Mouse (Mus musculus) megakaryocyte, embryonic 14.5 days (primary cell): ENCODE measurements around the gene Cfd. TPM values are rescaled to one million over a fixed set of nuclear protein-coding genes. Genes with fewer than 3 reads are reported as not detected.
"Not testable (repeated sequence)": the region's sequence is repeated elsewhere in the genome, so short reads cannot be mapped to it uniquely, and the experiment has no call there.

Source experiments
- H3K27me3 ChIP-seq: replicated peaks from 2 replicates; pipeline ENCODE3; 2012; ENCODE audit warnings: inconsistent platforms
- H3K36me3 ChIP-seq: replicated peaks from 2 replicates; pipeline ENCODE3; 2012; ENCODE audit warnings: low read length, inconsistent platforms, mixed read lengths
- H3K4me1 ChIP-seq: 2 replicates; pipeline ENCODE4 v1.6.1; 2012; ENCODE audit warnings: inconsistent platforms
- H3K4me3 ChIP-seq: replicated peaks from 2 replicates; pipeline ENCODE3; 2012; ENCODE audit warnings: moderate library complexity, mild to moderate bottlenecking, inconsistent platforms
- H3K9me3 ChIP-seq: 2 replicates; pipeline ENCODE4 v1.6.1; 2012; ENCODE audit warnings: inconsistent platforms
- FLI1 ChIP-seq: IDR thresholded peaks from 2 replicates; pipeline ENCODE4 v1.6.1; 2012; ENCODE audit warnings: low read length, inconsistent platforms, mixed read lengths
- GATA1 ChIP-seq: IDR thresholded peaks from 3 replicates; pipeline ENCODE4 v1.6.1; 2012; ENCODE audit warnings: mixed read lengths, low read length, inconsistent platforms, borderline replicate concordance
- polyA plus RNA-seq: library from polyadenylated mRNA; stranded (reverse); fragments of >175 nt; gene quantifications from 2 replicates; pipeline ENCODE4 v1.2.3, GENCODE M21; 2012; ENCODE audit warnings: low replicate concordance; ENCODE audit not compliant: insufficient read depth

Cfd gene
- polyA plus RNA-seq, 1 experiment = not detected

DNA sequence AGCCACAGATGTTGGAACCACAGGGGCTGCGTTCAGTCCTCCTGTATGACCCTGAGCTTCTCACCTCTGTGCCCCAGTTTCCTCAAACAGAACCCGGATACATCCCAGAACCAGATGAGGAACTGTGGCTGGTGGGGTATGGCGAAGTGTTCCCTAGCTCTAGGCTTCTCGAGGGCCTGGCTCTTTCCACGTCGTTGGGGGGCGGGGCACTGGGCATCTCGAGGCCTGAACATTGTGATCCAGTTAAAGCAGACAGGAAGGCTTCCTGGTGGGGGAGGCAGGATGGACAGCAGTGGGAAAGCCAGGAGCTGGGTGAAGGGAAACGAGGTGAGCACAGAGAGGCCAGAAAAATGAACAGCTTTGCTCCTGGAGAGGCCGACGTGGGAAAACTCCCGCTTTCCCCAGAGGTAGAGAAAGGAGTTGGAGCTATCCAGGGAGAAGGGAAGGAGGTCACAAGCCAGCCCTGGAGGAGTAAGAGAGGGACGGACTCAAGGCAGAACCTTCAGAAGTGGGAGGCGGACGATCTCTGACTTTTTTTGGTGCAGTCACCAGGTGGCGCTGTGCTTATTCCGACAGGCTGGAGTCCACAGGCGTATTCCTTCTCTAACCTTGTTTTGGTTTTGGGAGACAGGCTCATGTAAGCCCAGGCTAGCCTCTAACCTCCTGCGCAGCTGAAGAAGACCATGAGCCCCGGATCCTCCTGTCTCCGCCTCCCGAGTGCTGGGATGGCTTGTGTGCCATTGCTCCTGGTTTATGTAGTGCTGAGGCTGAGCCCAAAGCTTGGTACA, 7.2 kb upstream of the Cfd start:
- Histone ChIP-seq H3K36me3 (no peaks in the 10 kb centered on the region), H3K27me3 (peaks cover 3% of the 10 kb centered on the region), H3K4me1 (peaks cover 86% of the 10 kb centered on the region), H3K9me3 (no peaks in the 10 kb centered on the region), H3K4me3 (peak overlapping the region; percentile 70)
- no peak for TF ChIP-seq FLI1

GRCm38 (mm10) chr10:79884446-79884845, 6.2 kb upstream of the Cfd start:
- peaks cover 3% of the 10 kb centered on the region for H3K27me3 ChIP-seq
- H3K36me3 ChIP-seq = no peaks in the 10 kb centered on the region
- H3K4me3 ChIP-seq = peak overlapping the region; percentile 38
- TF ChIP-seq FLI1 = no peak
- H3K9me3 ChIP-seq = no peaks in the 10 kb centered on the region
- peaks cover 77% of the 10 kb centered on the region for H3K4me1 ChIP-seq

DNA sequence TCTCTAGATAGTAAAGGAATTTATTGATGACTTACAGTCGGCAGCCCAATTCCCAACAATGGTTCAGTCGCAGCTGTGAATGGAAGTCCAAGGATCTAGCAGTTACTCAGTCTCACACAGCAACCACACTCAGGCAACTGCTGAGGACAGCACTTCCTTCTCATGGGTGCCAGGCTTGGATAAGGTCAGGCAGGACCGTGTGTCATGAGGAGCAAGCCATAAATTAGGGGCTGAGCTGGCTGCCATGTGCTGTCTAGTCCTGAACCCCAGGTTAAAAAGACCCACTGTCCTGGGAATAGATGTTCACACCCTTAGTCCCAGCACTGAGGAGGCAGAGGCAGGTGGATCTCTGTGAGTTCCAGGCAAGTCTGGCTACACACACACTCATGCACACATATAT, 5.7 kb upstream of the Cfd start:
- H3K4me3 ChIP-seq = peak overlapping the region; percentile 71
- H3K9me3 ChIP-seq, H3K36me3 ChIP-seq, H3K27me3 ChIP-seq: not testable (repeated sequence)
- peaks cover 72% of the 10 kb centered on the region for H3K4me1 ChIP-seq

GRCm38 (mm10) chr10:79886054-79886453, 4.6 kb upstream of the Cfd start, which contains the start of gene Elane:
Gene Elane, plus strand, starts transcription at chr10:79886247.
- TF ChIP-seq FLI1 (no peak), GATA1 (no peak)
- Histone ChIP-seq H3K27me3 (peaks cover 11% of the 10 kb centered on the region), H3K9me3 (no peaks in the 10 kb centered on the region), H3K4me1 (peaks cover 66% of the 10 kb centered on the region), H3K36me3 (no peaks in the 10 kb centered on the region), H3K4me3 (peak within 1 kb of the TSS; percentile 71)

GRCm38 (mm10) chr10:79886611-79887010, 4.0 kb upstream of the Cfd start:
- Histone ChIP-seq H3K4me3 (no peak overlapping the region), H3K27me3 (peaks cover 13% of the 10 kb centered on the region), H3K36me3 (no peaks in the 10 kb centered on the region), H3K9me3 (no peaks in the 10 kb centered on the region), H3K4me1 (peaks cover 61% of the 10 kb centered on the region)
- TF ChIP-seq GATA1 (no peak), FLI1 (no peak)

- Histone ChIP-seq H3K27me3 (peaks cover 13% of the 10 kb centered on the region), H3K9me3 (no peaks in the 10 kb centered on the region), H3K36me3 (peaks cover 10% of the 10 kb centered on the region), H3K4me1 (peaks cover 52% of the 10 kb centered on the region), H3K4me3 (no peak overlapping the region)
- no peak for TF ChIP-seq GATA1
- no peak for TF ChIP-seq FLI1
Observed at GRCm38 (mm10) chr10:79889386-79889785, 1.3 kb upstream of the Cfd start.

- H3K4me3 ChIP-seq, H3K9me3 ChIP-seq: not testable (repeated sequence)
- Histone ChIP-seq H3K36me3 (peaks cover 41% of the 10 kb centered on the region), H3K4me1 (peaks cover 53% of the 10 kb centered on the region), H3K27me3 (peaks cover 12% of the 10 kb centered on the region)
Observed at GRCm38 (mm10) chr10:79892451-79893118, 1.9 kb downstream of the Cfd start.

DNA sequence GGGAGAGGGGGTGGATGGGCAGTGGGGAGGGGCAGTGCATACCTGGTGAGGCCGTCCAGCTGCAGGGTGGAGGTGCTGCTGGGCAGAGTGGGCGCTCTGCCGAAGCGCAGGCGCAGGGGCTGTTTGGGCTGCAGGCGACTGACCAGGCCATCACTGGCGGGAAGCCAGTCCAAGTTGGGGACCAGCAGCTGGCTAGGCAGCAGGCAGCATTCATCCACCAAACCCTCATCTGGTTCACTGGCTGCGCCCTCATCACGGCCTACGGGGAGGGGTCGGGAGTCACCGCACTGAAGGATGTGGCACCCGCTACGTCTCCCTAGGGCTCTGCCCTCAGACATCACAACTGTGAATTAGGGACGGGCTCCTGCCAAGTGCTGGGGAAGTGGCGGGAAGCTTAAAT, 5.7 kb downstream of the Cfd start:
- Histone ChIP-seq H3K27me3 (peaks cover 1% of the 10 kb centered on the region), H3K4me1 (peaks cover 78% of the 10 kb centered on the region), H3K36me3 (peaks cover 74% of the 10 kb centered on the region), H3K9me3 (no peaks in the 10 kb centered on the region), H3K4me3 (no peak overlapping the region)
- TF ChIP-seq GATA1 (no peak), FLI1 (no peak)

GRCm38 (mm10) chr10:79896814-79897213, 6.2 kb downstream of the Cfd start:
- no peaks in the 10 kb centered on the region for H3K9me3 ChIP-seq
- peak overlapping the region; percentile 35 for H3K4me3 ChIP-seq
- H3K36me3 ChIP-seq = peaks cover 79% of the 10 kb centered on the region
- peaks cover 81% of the 10 kb centered on the region for H3K4me1 ChIP-seq
- no peak for TF ChIP-seq FLI1
- TF ChIP-seq GATA1 = no peak
- no peaks in the 10 kb centered on the region for H3K27me3 ChIP-seq

DNA sequence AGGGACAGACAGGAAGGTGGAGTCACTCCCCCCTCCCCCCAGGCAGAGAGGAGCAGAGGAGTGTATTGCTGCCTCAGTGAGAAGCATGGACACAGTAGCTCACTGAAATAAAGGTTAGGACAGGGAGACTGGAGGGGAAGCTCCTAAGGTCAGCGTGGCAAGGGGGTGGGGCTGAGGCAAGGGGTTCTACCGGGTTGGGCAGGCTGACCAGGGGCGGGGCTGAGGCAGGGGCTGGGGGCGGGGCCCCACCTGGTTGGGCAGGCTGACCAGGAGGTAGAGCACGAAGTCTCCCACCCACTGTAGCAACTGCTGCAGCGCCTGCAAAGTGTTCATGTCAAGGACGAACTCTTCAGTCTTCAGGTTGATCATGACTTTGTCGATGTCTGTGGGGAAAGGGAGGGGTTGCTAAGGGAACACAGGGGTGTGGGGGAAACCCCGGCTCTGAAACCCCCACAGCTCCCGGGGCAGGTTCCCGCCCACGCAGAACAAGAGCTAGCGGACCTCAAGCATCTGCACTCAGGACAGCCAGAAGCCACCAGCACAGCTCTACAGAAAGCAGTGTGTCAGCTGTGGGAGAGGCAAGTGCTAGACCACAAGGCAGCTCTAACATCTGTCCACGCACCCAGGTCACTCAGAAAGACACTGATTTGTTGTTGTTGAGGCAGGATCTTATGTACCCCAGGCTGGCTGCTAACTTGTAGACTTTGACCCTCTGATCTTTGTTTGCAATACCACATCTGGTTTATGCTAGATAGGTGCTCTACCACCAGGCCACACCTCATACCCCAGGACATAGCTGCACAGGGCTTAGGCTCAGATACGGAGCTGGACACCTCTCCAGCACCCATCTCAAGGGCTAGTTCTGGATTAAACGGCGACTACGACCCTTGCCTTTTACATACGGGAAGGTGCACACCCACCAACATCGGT, 6.9 kb downstream of the Cfd start:
- peaks cover 86% of the 10 kb centered on the region for H3K36me3 ChIP-seq
- H3K9me3 ChIP-seq = no peaks in the 10 kb centered on the region
- no peaks in the 10 kb centered on the region for H3K27me3 ChIP-seq
- no peak overlapping the region for H3K4me3 ChIP-seq
- H3K4me1 ChIP-seq = peaks cover 79% of the 10 kb centered on the region
- no peak for TF ChIP-seq FLI1
- TF ChIP-seq GATA1 = no peak
